Mouse (Mus musculus) forebrain, postnatal 0 days (tissue): Measurements from ENCODE around the gene Hyal3. TPM values are rescaled to one million over a fixed set of nuclear protein-coding genes. Genes with fewer than 3 reads are reported as not detected.

Source experiments
- ATAC-seq: fragments of 200-750 bp; cut with Nextera tagmentation; 2 replicates; pipeline ENCODE4 v1.8.0; 2017; ENCODE audit warnings: mild to moderate bottlenecking, moderate library complexity
- DNase-seq: peaks from one replicate; pipeline ENCODE4 v3.0.0-alpha.2; 2015
- H3K27ac ChIP-seq: fragments of 300-500 bp; sonication (generic); 2 replicates; pipeline ENCODE4 v1.5.1; 2014; ENCODE audit warnings: low read depth, mild to moderate bottlenecking, antibody characterized with exemption, low read length, moderate library complexity, mixed read lengths
- H3K27me3 ChIP-seq: fragments of 300-500 bp; sonication (generic); 2 replicates; pipeline ENCODE4 v1.6.1; 2014; ENCODE audit warnings: mild to moderate bottlenecking, low read length, mixed read lengths; ENCODE audit not compliant: insufficient read depth
- H3K36me3 ChIP-seq: fragments of 300-500 bp; sonication (generic); 2 replicates; pipeline ENCODE4 v1.6.1; 2014; ENCODE audit warnings: mild to moderate bottlenecking, moderate library complexity; ENCODE audit not compliant: insufficient read depth
- H3K4me1 ChIP-seq: fragments of 300-500 bp; sonication (generic); 2 replicates; pipeline ENCODE4 v1.6.1; 2014; ENCODE audit warnings: antibody characterized with exemption; ENCODE audit not compliant: insufficient read depth
- H3K4me2 ChIP-seq: fragments of 300-500 bp; sonication (generic); 2 replicates; pipeline ENCODE4 v1.6.1; 2014; ENCODE audit warnings: low read depth, mild to moderate bottlenecking, moderate library complexity
- H3K4me3 ChIP-seq: fragments of 300-500 bp; sonication (generic); 2 replicates; pipeline ENCODE4 v1.5.1; 2014; ENCODE audit warnings: low read depth, low read length, mixed read lengths
- H3K9ac ChIP-seq: fragments of 300-500 bp; sonication (generic); 2 replicates; pipeline ENCODE4 v1.6.1; 2014; ENCODE audit warnings: mild to moderate bottlenecking
- H3K9me3 ChIP-seq: fragments of 300-500 bp; sonication (generic); 2 replicates; pipeline ENCODE4 v1.6.1; 2016; ENCODE audit warnings: low read length
- CTCF ChIP-seq: sonication (generic); IDR thresholded peaks from 2 replicates; pipeline ENCODE4 v1.5.1; 2016; ENCODE audit warnings: antibody characterized with exemption, control low read depth, low read depth
- WGBS: fragments of 180-500 bp; shearing (Covaris S2); extraction: QIAGEN DNeasy Blood & Tissue Kit; methylation state at CpG from one replicate; pipeline ENCODE4 v1.1.7; 2014; 5-methylcytosine and 5-hydroxymethylcytosine counted together
- polyA plus RNA-seq: library from polyadenylated mRNA; unstranded; fragments of >200 nt; fragmentation: Nextera tagmentation; extraction: Ambion mirVana; gene quantifications from 2 replicates; pipeline ENCODE4 v1.2.1, GENCODE M21; 2015
- total RNA-seq: library from RNA; depleted of rRNA; stranded (reverse); fragments of >200 nt; gene quantifications from 2 replicates; pipeline ENCODE4 v1.2.3, GENCODE M21; 2014

Hyal3 gene
- total and polyA plus RNA-seq, 2 experiments from 2014 or later: 1.00 to 1.5 TPM

DNA sequence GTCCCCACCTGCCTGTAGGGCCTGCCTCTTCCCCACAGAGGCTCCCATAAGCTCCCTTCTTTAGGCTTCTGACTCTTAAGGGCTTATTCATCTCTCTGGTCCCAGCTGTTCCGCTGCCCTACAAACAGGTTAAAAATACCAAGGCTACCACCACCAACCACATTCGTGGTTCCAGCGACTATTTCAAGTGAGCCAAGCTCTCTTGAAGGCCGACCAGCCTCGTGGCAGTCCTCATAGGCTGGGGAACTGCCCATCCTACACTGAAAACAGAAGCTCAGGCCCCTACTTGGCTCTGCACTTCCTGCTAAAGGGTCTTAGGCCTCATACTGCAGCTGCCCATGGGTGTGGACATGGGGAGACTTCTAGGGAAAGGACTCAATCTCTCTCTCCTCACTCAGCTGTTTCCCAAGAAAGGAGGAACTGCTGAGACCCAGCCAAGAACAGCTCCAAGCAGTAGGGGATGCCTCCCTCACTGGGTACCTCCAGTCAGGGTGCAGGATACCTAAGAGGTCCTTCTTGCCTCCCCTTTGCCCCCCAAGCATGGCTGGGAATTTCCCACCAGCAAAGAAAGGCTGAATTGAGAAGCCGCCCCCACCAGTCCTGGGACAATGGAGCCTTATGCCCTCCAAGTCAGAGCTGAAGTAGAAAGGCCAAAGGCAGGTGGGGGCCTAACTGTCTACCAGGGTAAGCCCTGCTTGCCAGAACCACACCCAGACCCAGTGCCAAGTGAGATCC, 31.0 kb downstream of the Hyal3 start:
- Histone ChIP-seq H3K9ac (peak overlapping the region; percentile 72), H3K27ac (peak overlapping the region; percentile 97), H3K9me3 (no peaks in the 10 kb centered on the region), H3K36me3 (peaks cover 29% of the 10 kb centered on the region), H3K4me2 (peak overlapping the region; percentile 62), H3K27me3 (no peaks in the 10 kb centered on the region), H3K4me1 (0 out of 2 replicates have a peak, but pooled peaks cover 10% of the 10 kb centered on the region), H3K4me3 (no peak overlapping the region)
- peak; percentile 25 for DNase-seq
- WGBS: 57% methylated on average over 6 of the region's 6 CpGs
- no peak for TF ChIP-seq CTCF
- ATAC-seq: no peak

DNA sequence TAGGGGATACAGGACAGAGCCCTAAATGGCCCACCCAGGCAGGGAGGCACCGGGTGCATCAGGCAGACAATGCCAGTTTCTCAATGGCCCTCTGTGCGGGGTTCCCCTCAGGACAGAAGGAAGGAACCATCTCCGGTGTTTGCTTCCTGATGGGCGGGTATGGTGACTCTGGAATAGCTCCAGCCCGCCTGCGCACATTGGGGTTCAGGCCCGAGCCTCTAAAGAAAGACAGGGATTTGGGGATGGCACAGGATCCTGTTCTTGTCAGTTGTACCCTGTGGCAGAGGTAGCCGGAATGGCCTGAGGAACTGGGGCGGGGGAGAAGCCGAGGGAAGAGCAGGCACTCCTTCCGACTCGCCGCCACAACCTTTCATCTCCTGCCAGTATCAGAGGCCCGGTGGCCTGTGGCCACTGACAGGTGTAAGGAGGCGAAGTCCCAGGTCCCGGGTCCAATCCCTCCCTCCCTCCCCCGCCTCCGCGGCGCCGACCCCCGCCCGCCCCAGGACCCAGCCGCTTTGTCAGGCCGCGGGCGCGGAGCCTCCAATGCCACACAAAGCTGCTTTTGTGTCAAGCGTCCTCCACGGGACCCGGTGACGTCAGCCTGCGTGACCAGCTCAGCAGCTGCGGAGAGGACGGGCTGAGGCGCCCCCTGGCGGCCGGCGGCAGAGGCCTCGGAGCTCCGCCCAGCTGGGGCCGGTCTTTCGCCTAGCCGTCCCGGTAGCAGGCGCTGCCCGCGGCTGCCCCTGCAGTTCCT, 31.8 kb downstream of the Hyal3 start:
- H3K4me2 ChIP-seq: peak overlapping the region; percentile 62
- no peaks in the 10 kb centered on the region for H3K9me3 ChIP-seq
- 3% methylated on average over 38 of the region's 48 CpGs for WGBS
- TF ChIP-seq CTCF: peak; percentile 98
- DNase-seq (peak; percentile 98), ATAC-seq (peak; percentile 96)
- peak overlapping the region; percentile 33 for H3K4me3 ChIP-seq
- H3K9ac ChIP-seq: peak overlapping the region; percentile 72
- H3K4me1 ChIP-seq: 0 out of 2 replicates have a peak, but pooled peaks cover 10% of the 10 kb centered on the region
- peaks cover 35% of the 10 kb centered on the region for H3K36me3 ChIP-seq
- peak overlapping the region; percentile 97 for H3K27ac ChIP-seq
- H3K27me3 ChIP-seq: no peaks in the 10 kb centered on the region

DNA sequence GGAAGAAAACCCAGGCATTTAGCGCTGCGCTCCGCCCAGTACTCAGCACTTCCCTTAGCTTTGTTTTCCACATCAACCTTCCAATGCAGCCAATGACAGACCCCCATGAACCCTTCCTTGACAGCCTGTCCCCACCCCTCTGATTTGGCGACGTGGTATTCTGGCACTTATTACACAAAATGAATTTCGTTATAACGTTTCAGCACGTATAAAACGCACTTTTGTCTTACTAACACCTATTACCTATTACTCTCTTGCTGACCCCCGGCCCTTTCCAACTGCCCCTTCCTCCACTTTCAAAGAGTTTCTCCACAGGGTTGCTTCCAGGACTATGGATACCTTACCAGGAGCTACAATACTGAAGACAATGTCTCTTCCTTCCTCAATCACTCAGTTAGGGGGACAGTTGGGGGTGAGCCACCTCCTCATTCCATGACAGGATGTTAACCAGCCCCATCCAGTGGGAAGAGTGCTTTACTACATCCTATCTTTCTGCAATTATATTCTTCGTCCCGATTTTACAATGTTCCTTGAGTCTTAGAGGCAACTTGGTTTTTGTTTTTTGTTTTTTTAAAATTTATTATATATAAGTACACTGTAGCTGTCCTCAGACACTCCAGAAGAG, 32.4 kb downstream of the Hyal3 start:
- H3K9ac ChIP-seq: peak overlapping the region; percentile 72
- peak overlapping the region; percentile 33 for H3K4me3 ChIP-seq
- H3K27me3 ChIP-seq: no peaks in the 10 kb centered on the region
- H3K4me1 ChIP-seq: 0 out of 2 replicates have a peak, but pooled peaks cover 10% of the 10 kb centered on the region
- WGBS: 11% methylated on average over 12 of the region's 12 CpGs
- peak; percentile 38 for TF ChIP-seq CTCF
- H3K4me2 ChIP-seq: peak overlapping the region; percentile 62
- DNase-seq (peak; percentile 78), ATAC-seq (peak; percentile 32; the same call in 1 of the 2 replicates)
- H3K36me3 ChIP-seq: peaks cover 39% of the 10 kb centered on the region
- peak overlapping the region; percentile 97 for H3K27ac ChIP-seq
- H3K9me3 ChIP-seq: no peaks in the 10 kb centered on the region

DNA sequence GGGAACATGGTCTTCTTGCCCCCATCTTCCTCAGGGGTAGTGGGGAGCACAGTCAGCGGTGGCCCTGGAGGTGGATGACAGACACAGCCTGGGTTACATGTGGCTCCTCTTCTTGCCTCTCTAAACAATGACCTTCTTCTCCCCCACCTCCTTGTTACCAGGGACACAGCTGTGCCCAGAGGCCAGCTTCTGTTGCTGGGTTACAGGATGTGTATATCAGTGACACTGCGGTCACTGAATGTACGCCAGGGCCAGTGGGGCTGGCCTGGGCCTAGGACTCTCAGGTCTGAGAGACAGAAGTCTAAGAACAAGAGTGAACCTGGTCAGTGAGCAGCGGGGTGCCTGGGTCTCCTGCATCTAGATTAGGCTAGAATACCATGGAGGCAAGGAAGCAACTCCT, 34.4 kb downstream of the Hyal3 start:
- 69% methylated on average over 4 of the region's 4 CpGs for WGBS
- peaks cover 59% of the 10 kb centered on the region for H3K36me3 ChIP-seq
- no peaks in the 10 kb centered on the region for H3K27me3 ChIP-seq
- H3K4me1 ChIP-seq: 0 out of 2 replicates have a peak, but pooled peaks cover 10% of the 10 kb centered on the region
- H3K4me3 ChIP-seq: no peak overlapping the region
- ATAC-seq (no peak), DNase-seq (no peak)
- no peak for TF ChIP-seq CTCF
- H3K9ac ChIP-seq: no peak overlapping the region
- H3K4me2 ChIP-seq: no peak overlapping the region
- no peaks in the 10 kb centered on the region for H3K9me3 ChIP-seq
- H3K27ac ChIP-seq: 0 out of 2 replicates have a peak overlapping the region, but pooled peaks have one; percentile 9

DNA sequence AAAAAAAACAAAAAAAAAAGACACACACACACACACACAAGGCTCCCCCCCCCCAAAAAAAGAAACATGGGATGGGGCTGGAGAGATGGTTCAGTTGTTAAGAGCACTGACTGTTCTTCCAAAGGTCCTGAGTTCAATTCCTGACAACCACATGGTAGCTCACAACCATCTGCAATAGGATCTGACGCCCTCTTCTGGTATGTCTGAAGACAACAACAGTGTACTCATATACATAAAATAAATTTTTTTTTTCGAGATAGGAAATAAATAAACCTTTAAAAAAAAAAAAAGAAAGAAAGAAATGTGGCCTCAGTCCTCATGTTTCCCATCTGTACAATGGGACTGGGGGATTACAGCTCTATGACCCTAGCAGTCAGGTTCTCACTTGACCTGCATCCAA, 36.8 kb downstream of the Hyal3 start:
- no peak for ATAC-seq
- Histone ChIP-seq H3K36me3 (peaks cover 61% of the 10 kb centered on the region), H3K4me2 (no peak overlapping the region), H3K27ac (no peak overlapping the region), H3K4me1 (no peaks in the 10 kb centered on the region), H3K4me3 (no peak overlapping the region), H3K27me3 (no peaks in the 10 kb centered on the region), H3K9ac (no peak overlapping the region), H3K9me3 (no peaks in the 10 kb centered on the region)
- WGBS: 80% methylated on average over 2 of the region's 2 CpGs
- TF ChIP-seq CTCF: peak; percentile 35
- no peak for DNase-seq

DNA sequence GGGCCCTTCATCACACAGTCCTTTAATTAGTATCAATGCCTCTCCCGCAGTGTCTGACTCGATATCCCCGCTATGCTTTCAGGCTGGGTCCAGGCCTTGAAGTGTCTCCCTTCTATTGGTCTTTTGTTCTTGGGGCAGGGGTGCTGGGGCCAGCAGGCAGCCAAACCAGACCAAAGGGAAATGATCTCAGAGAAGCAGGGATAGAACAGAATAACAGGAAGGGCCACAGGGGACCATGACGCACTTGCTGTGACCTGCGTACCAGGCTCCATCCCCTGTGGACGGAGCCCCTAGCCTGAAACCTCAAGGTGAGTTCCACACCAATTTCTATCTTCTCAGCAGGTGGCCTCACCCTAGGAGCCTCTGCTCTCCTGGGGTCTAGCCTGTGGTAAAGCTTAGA, 37.5 kb downstream of the Hyal3 start:
- DNase-seq: no peak
- Histone ChIP-seq H3K4me3 (no peak overlapping the region), H3K4me1 (no peaks in the 10 kb centered on the region), H3K36me3 (peaks cover 61% of the 10 kb centered on the region), H3K4me2 (no peak overlapping the region), H3K27me3 (no peaks in the 10 kb centered on the region), H3K9ac (no peak overlapping the region), H3K27ac (no peak overlapping the region), H3K9me3 (no peaks in the 10 kb centered on the region)
- ATAC-seq: no peak
- TF ChIP-seq CTCF: no peak
- 77% methylated on average over 6 of the region's 6 CpGs for WGBS
